Mouse (Mus musculus): ENCODE data around the gene Efhd2.

DNA sequence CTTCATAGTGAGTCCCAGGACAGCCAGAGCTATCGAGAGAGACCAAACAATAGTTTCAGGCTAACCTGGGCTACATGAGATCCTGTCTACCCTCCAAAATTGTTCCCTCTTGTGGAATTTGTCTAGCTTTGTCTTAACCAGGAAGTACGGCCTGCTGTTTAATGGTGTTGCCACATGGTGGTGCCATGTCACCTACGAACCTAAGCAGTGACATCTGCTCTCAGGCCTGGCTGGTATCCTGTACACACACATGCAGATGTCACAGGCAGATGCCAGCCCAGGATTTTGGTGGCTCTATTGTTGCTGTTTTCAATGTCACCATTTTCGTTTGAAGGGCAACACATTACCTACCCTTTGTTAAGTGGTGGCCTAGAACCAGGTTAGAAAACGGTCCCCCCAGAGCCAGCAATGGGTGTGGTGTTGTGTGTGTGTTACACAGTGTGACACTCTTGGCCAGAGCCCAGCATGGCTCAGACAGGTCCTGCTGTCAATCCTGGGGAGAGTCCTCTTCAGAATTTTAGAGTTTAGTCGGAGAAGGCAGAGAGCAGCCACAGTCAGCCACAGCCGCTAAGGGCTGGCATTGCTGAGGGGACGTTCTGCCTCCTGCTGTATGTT lies 64.8 kb downstream of the Efhd2 start:
- TF ChIP-seq CTCF (IDR thresholded peaks at IDR 0.05; ENCODE audit: low read depth, low read length): peak; percentile 79
- TF ChIP-seq POLR2A (IDR thresholded peaks at IDR 0.05; ENCODE audit: insufficient read depth, low read length): no peak
- TF ChIP-seq EP300 (IDR thresholded peaks at IDR 0.05; ENCODE audit: insufficient read depth, low read depth, low read length): no peak

Measured in ES-Bruce4 (cell line).